Mouse (Mus musculus): ENCODE results near the gene Chst11.

The Chst11 gene

GRCm38 (mm10) chr10:82984950-82985699, at the start of gene Chst11:
Gene Chst11, plus strand, starts transcription at chr10:82985498.
- DNase-seq (ENCODE audit: extremely low read depth, insufficient read length, low spot score): peak; percentile 91

DNA sequence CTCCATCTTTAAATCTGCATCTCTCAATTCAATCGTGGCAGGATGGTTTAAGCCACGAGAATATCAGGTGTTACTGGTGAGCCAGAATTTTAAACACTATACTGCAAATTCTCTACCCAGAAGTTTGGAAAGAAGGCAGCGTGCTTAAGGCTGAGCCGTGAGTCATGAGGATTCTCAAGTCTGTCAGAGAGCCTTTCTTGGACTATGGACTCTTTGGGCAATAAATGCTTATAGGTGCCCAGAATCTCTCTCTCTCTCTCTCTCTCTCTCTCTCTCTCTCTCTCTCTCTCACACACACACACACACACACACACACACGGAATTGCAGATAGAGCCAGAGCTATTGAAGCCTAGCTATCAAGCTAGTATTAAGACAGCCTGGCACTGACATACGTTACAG, 49.5 kb upstream of the Chst11 start:
- DNase-seq (ENCODE audit: extremely low read depth, insufficient read length, low spot score): no peak

GRCm38 (mm10) chr10:82953415-82953814, 31.9 kb upstream of the Chst11 start:
- DNase-seq (ENCODE audit: extremely low read depth, insufficient read length, low spot score): no peak

GRCm38 (mm10) chr10:82955117-82955516, 30.2 kb upstream of the Chst11 start:
- DNase-seq (ENCODE audit: extremely low read depth, insufficient read length, low spot score): no peak

DNA sequence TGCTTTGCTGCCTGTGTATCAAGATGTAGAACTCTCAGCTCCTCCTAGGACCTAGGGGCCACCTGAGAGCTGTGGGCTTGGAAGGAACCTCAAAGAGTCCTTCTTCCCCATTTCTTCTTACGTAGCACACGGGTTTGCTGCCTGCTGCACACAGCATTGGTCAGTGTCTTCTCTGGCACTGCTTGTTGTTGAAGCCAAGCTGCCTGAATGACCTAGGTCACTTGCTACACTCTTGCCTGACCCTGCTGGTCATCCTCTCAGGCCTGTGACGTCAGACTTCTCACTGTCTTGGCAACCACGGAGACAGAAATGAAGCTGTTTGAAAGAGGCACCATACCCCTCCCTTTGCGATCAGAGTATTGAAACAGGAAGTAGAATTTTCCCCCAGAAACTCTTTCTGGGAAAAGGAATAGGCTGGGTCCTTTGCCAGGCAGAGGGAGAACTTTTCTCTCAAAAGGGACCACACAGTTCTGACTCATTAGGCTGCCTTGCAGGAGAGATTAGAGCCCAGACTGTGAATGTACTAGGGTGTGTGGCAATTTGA, 27.0 kb upstream of the Chst11 start:
- no peak for DNase-seq (ENCODE audit: extremely low read depth, insufficient read length, low spot score)

DNA sequence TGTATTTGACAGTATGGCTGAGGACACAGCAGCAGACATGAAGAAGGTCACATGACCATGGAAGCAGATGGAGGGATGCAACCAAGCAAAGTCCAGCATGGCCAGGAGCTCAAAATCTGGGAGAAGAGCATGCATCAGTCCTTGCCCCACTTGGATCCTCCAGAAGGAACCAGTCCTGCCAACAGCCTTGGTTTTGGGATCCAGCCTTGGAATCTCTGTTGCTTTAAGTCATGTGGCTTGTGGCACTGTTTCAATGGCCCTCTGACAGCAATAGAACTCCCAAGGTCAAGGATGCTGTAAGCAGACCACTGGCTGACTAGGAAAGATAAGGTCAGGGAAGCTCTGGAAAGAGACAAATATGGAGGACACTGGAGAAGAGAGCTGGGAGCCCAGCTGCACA, 26.0 kb upstream of the Chst11 start:
- DNase-seq (ENCODE audit: extremely low read depth, insufficient read length, low spot score): no peak

- DNase-seq (ENCODE audit: extremely low read depth, insufficient read length, low spot score): no peak
These were observed 24.0 kb upstream of the Chst11 start for GRCm38 (mm10) chr10:82961302-82961701.

GRCm38 (mm10) chr10:82962018-82962417, 23.3 kb upstream of the Chst11 start:
- DNase-seq (ENCODE audit: extremely low read depth, insufficient read length, low spot score): no peak

GRCm38 (mm10) chr10:82962472-82963020, 22.8 kb upstream of the Chst11 start:
- peak; percentile 41 for DNase-seq (ENCODE audit: extremely low read depth, insufficient read length, low spot score)

- no peak for DNase-seq (ENCODE audit: extremely low read depth, insufficient read length, low spot score)
These were observed 20.8 kb upstream of the Chst11 start for GRCm38 (mm10) chr10:82964491-82964890.

DNA sequence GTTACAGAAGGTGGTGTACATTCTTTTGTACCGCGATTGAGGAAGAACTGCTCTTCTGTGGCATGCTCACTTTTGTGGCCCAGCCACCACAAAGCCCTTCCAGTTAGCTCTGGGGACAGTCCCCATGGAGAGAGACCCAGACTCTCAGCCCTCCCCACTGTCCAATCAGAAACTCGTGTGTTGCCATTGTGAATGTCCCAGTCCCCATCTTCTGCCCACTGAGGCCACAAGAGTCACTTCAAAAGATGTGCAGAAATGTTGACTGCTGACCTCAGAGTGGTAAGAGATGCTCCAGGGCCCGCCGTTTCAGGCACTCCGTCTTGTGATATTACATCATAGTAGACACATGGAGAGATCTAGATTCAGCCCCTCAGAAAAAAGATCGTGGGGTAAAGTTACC, 18.6 kb upstream of the Chst11 start:
- DNase-seq (ENCODE audit: extremely low read depth, insufficient read length, low spot score): no peak

DNA sequence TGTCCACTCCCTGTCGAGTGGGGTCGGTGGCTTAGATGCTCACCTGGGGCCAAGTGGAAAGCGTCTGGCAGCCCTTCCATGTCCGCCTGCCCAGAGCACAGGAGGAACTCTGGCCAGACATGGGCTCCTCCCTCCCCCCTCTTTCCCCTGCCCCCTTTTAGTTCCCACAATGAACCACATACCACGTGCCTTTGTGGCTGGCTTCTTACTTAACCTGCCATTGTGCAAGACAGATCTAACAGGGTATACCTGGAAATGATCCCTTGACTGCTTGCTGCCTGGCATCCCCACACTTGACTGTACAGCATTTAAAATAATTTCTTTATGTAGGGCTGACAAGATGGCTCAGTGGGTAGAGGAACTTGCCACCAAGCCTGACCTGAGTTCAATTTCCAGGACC, 15.7 kb upstream of the Chst11 start:
- DNase-seq (ENCODE audit: extremely low read depth, insufficient read length, low spot score): no peak

DNA sequence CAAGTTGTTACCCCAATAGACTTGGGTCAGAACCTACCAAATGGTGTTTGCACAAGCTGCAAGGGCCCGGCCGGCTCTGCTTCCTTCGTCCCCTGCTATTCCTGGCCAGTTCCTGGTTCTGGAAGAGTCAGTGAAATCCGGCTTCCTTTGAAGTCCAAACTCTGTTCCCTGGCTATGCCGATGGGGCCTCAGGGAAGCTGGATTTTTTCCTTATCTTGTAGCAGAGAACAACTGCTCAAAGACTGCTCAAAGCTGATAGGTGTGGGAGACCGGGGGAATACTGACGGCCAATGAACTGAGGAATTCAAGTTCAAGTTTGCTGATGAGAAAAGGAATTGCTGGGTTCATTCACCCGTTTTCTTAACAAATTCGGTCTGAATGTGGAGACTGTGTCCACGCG, 13.7 kb upstream of the Chst11 start:
- DNase-seq (ENCODE audit: extremely low read depth, insufficient read length, low spot score): no peak

GRCm38 (mm10) chr10:82974201-82974600, 11.1 kb upstream of the Chst11 start:
- DNase-seq (ENCODE audit: extremely low read depth, insufficient read length, low spot score): no peak

DNA sequence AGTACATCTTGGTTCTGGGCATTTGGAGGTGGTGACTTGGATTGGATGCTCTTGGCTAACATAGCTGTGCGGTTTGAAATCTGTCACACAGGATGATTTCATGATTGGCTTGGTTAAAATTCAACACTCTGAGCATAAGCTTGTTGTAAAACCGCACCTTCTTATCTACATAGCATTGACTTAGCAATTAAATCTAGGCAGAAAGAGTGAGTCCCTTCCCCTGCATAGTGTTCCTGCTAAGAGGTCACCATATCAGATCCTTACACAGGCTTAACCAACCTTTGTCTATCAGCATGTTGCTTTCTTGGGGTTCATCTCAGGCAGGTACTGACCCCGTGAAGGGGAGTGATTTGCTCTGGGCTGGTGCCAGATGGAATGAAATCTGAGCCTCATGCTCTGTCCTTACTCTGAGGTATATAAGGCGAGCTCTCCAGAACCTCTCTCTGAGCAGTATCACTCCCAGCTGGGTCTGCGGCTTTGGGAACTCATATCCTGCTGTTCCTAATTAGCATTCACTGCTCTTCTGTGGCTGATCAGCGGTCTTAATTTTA, 10.6 kb upstream of the Chst11 start:
- no peak for DNase-seq (ENCODE audit: extremely low read depth, insufficient read length, low spot score)

GRCm38 (mm10) chr10:82975806-82976205, 9.5 kb upstream of the Chst11 start:
- DNase-seq (ENCODE audit: extremely low read depth, insufficient read length, low spot score): peak; percentile 60

- DNase-seq (ENCODE audit: extremely low read depth, insufficient read length, low spot score): no peak
These were observed 3.0 kb upstream of the Chst11 start for GRCm38 (mm10) chr10:82982286-82982685.

GRCm38 (mm10) chr10:82985700-82986131, 418 bp downstream of the Chst11 start:
- DNase-seq (ENCODE audit: extremely low read depth, insufficient read length, low spot score): no peak

GRCm38 (mm10) chr10:82986251-82986992, 1.1 kb downstream of the Chst11 start:
- peak; percentile 57 for DNase-seq (ENCODE audit: extremely low read depth, insufficient read length, low spot score)

- DNase-seq (ENCODE audit: extremely low read depth, insufficient read length, low spot score): no peak
These were observed 1.7 kb downstream of the Chst11 start for GRCm38 (mm10) chr10:82986993-82987349.

- no peak for DNase-seq (ENCODE audit: extremely low read depth, insufficient read length, low spot score)
These were observed 2.1 kb downstream of the Chst11 start for GRCm38 (mm10) chr10:82987394-82987793.
